Mouse (Mus musculus): ENCODE results near the gene Ubxn2a. TPM values are rescaled to one million over a fixed set of nuclear protein-coding genes. Genes with fewer than 3 reads are reported as not detected.
"Not testable (repeated sequence)": the region's sequence is repeated elsewhere in the genome, so short reads cannot be mapped to it uniquely, and the experiment has no call there.

Ubxn2a gene
- polyA plus RNA-seq, 1 experiment from 2014 or later: 24.7 TPM

GRCm38 (mm10) chr12:4886581-4886980, 20.9 kb downstream of the Ubxn2a start:
- not testable (repeated sequence) for H3K27me3 ChIP-seq (ENCODE audit: control insufficient read depth, insufficient read depth, low read depth, low read length); H3K27ac ChIP-seq (ENCODE audit: low read length); H3K9ac ChIP-seq (ENCODE audit: low read length); H3K36me3 ChIP-seq (ENCODE audit: control insufficient read depth, insufficient read depth, low read length); H3K4me3 ChIP-seq (ENCODE audit: low read length); H3K9me3 ChIP-seq (ENCODE audit: control insufficient read depth, low read length); H3K4me1 ChIP-seq (replicated peaks; ENCODE audit: control insufficient read depth, insufficient read depth, low read length); ATAC-seq (ENCODE audit: low read depth); H3K4me2 ChIP-seq (ENCODE audit: low read depth, low read length)
- WGBS: 94% methylated on average over 4 of the region's 4 CpGs

GRCm38 (mm10) chr12:4885062-4885461, 22.4 kb downstream of the Ubxn2a start:
- Histone ChIP-seq H3K4me1 (replicated peaks; ENCODE audit: control insufficient read depth, insufficient read depth, low read length) (no peaks in the 10 kb centered on the region), H3K4me3 (ENCODE audit: low read length) (no peak overlapping the region), H3K4me2 (ENCODE audit: low read depth, low read length) (no peak overlapping the region), H3K9me3 (ENCODE audit: control insufficient read depth, low read length) (no peaks in the 10 kb centered on the region), H3K27ac (ENCODE audit: low read length) (no peak overlapping the region), H3K9ac (ENCODE audit: low read length) (no peak overlapping the region), H3K27me3 (ENCODE audit: control insufficient read depth, insufficient read depth, low read depth, low read length) (no peaks in the 10 kb centered on the region), H3K36me3 (ENCODE audit: control insufficient read depth, insufficient read depth, low read length) (peaks cover 5% of the 10 kb centered on the region; the same call in 1 of the 2 replicates)
- ATAC-seq (ENCODE audit: low read depth): no peak
- WGBS: 55% methylated on average over 1 of the region's 1 CpGs

DNA sequence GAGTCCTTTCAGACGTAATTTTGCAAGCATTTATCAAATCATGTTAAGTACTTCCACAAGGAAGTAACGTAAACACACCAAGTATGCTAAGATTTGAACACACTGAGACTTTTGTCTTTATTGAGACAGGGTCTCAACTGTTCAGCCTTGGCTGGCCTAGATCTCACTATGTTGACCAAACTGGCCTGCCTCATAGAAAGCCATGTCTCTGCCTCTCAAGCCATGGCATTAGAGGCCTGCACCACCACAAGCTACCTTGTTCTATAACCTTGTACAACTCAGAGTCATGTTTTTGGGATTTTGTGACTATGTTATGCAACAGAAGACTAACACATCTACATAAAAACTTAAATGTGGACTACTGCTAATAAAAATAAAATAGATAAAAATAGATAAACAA, 25.4 kb downstream of the Ubxn2a start:
- Histone ChIP-seq H3K36me3 (ENCODE audit: control insufficient read depth, insufficient read depth, low read length) (peaks cover 13% of the 10 kb centered on the region), H3K4me1 (replicated peaks; ENCODE audit: control insufficient read depth, insufficient read depth, low read length) (no peaks in the 10 kb centered on the region), H3K27ac (ENCODE audit: low read length) (no peak overlapping the region), H3K27me3 (ENCODE audit: control insufficient read depth, insufficient read depth, low read depth, low read length) (no peaks in the 10 kb centered on the region), H3K9ac (ENCODE audit: low read length) (no peak overlapping the region), H3K4me2 (ENCODE audit: low read depth, low read length) (no peak overlapping the region), H3K9me3 (ENCODE audit: control insufficient read depth, low read length) (no peaks in the 10 kb centered on the region; the same call in 1 of the 2 replicates), H3K4me3 (ENCODE audit: low read length) (no peak overlapping the region)
- 45% methylated on average over 2 of the region's 2 CpGs for WGBS
- ATAC-seq (ENCODE audit: low read depth): no peak

DNA sequence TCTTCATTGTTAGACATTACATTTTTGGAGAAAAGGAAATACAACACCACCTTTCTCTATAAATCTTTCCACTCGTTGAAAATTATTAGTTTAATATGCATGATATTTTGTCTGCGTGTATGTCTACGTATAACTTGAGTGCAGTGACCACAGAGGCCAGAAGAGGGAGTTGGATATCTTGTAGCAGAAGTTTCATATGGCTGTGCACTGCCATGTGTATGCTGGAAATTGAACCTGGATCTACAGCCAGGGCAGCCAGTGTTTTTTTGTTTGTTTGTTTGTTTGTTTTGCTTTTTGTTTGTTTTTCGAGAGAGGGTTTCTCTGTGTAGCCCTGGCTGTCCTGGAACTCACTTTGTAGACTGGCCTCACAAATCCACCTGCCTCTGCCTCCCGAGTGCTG, 28.5 kb downstream of the Ubxn2a start:
- no peaks in the 10 kb centered on the region; the same call in 1 of the 2 replicates for H3K9me3 ChIP-seq (ENCODE audit: control insufficient read depth, low read length)
- no peak overlapping the region for H3K27ac ChIP-seq (ENCODE audit: low read length)
- H3K36me3 ChIP-seq (ENCODE audit: control insufficient read depth, insufficient read depth, low read length): peaks cover 13% of the 10 kb centered on the region
- H3K27me3 ChIP-seq (ENCODE audit: control insufficient read depth, insufficient read depth, low read depth, low read length): no peaks in the 10 kb centered on the region
- WGBS: 95% methylated on average over 5 of the region's 5 CpGs
- no peak overlapping the region for H3K9ac ChIP-seq (ENCODE audit: low read length)
- no peak overlapping the region for H3K4me2 ChIP-seq (ENCODE audit: low read depth, low read length)
- ATAC-seq (ENCODE audit: low read depth): no peak
- H3K4me1 ChIP-seq (replicated peaks; ENCODE audit: control insufficient read depth, insufficient read depth, low read length): peaks cover 7% of the 10 kb centered on the region
- H3K4me3 ChIP-seq (ENCODE audit: low read length): no peak overlapping the region

- ATAC-seq (ENCODE audit: low read depth): no peak
- H3K9ac ChIP-seq (ENCODE audit: low read length): no peak overlapping the region
- peaks cover 13% of the 10 kb centered on the region for H3K36me3 ChIP-seq (ENCODE audit: control insufficient read depth, insufficient read depth, low read length)
- H3K27me3 ChIP-seq (ENCODE audit: control insufficient read depth, insufficient read depth, low read depth, low read length): no peaks in the 10 kb centered on the region; the same call in 1 of the 2 replicates
- H3K4me1 ChIP-seq (replicated peaks; ENCODE audit: control insufficient read depth, insufficient read depth, low read length): peaks cover 14% of the 10 kb centered on the region
- no peak overlapping the region for H3K4me3 ChIP-seq (ENCODE audit: low read length)
- H3K27ac ChIP-seq (ENCODE audit: low read length): no peak overlapping the region
- H3K9me3 ChIP-seq (ENCODE audit: control insufficient read depth, low read length): no peaks in the 10 kb centered on the region; the same call in 1 of the 2 replicates
- 78% methylated on average over 9 of the region's 9 CpGs for WGBS
- H3K4me2 ChIP-seq (ENCODE audit: low read depth, low read length): no peak overlapping the region
These were observed 29.2 kb downstream of the Ubxn2a start for GRCm38 (mm10) chr12:4878296-4878783.

DNA sequence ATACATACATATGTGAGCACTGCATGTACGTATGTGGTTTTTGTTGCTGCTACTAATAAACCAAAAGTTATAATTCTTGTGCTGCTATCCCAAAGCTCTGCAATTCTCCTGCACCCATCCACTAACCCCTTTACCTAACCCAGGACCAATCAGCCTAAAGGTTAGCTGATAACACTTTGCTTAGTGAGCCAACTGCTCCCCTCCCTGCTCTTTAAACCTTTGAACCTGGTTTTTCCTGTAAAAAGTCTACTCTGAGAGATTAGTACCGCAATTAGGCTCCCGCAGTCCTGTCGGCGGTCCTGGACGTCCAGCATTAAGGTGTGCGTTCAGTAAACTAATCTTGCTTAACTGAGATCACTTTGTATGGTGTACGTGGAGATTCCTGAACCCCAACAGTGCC, 31.9 kb downstream of the Ubxn2a start:
- ATAC-seq (ENCODE audit: low read depth): no peak
- Histone ChIP-seq H3K9me3 (ENCODE audit: control insufficient read depth, low read length) (no peaks in the 10 kb centered on the region; the same call in 1 of the 2 replicates), H3K4me3 (ENCODE audit: low read length) (no peak overlapping the region), H3K36me3 (ENCODE audit: control insufficient read depth, insufficient read depth, low read length) (peaks cover 8% of the 10 kb centered on the region), H3K27ac (ENCODE audit: low read length) (no peak overlapping the region), H3K4me1 (replicated peaks; ENCODE audit: control insufficient read depth, insufficient read depth, low read length) (peaks cover 14% of the 10 kb centered on the region), H3K4me2 (ENCODE audit: low read depth, low read length) (no peak overlapping the region), H3K27me3 (ENCODE audit: control insufficient read depth, insufficient read depth, low read depth, low read length) (no peaks in the 10 kb centered on the region; the same call in 1 of the 2 replicates), H3K9ac (ENCODE audit: low read length) (no peak overlapping the region)
- WGBS: 85% methylated on average over 8 of the region's 8 CpGs

- Histone ChIP-seq H3K27ac (ENCODE audit: low read length) (peak within 1 kb of the TSS; percentile 7; the same call in 1 of the 2 replicates), H3K27me3 (ENCODE audit: control insufficient read depth, insufficient read depth, low read depth, low read length) (no peaks in the 10 kb centered on the region; the same call in 1 of the 2 replicates), H3K9ac (ENCODE audit: low read length) (peak within 1 kb of the TSS; percentile 58), H3K4me3 (ENCODE audit: low read length) (peak within 1 kb of the TSS; percentile 37), H3K36me3 (ENCODE audit: control insufficient read depth, insufficient read depth, low read length) (peaks cover 4% of the 10 kb centered on the region), H3K4me1 (replicated peaks; ENCODE audit: control insufficient read depth, insufficient read depth, low read length) (peaks cover 14% of the 10 kb centered on the region), H3K4me2 (ENCODE audit: low read depth, low read length) (peak within 1 kb of the TSS; percentile 84), H3K9me3 (ENCODE audit: control insufficient read depth, low read length) (no peaks in the 10 kb centered on the region; the same call in 1 of the 2 replicates)
- ATAC-seq (ENCODE audit: low read depth): peak; percentile 96
- 2% methylated on average over 24 of the region's 24 CpGs for WGBS
These were observed 33.2 kb downstream of the Ubxn2a start, which contains the start of gene Mfsd2b for GRCm38 (mm10) chr12:4874161-4874927. Gene Mfsd2b (minus strand): TSS chr12:4874359.

DNA sequence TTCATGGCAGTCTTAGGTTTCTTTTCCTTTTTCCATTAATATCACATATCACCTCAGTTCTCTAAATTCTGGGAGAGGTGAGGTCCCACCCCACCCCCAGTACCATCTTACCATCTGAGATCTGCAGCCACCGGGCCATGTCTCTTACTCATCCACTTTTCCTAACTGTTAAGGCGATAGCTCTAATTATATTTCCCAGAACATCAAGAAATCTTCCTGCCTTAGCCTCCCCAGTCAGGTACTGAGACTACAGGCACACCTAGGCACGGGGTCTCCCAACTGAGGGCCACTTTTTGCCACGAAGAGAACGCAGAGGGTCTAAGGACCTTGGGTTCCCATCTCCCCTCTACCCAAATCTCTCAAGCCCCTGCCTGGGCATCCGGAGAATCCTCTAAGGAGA, 34.0 kb downstream of the Ubxn2a start:
- H3K27ac ChIP-seq (ENCODE audit: low read length): no peak overlapping the region
- ATAC-seq (ENCODE audit: low read depth): no peak
- no peaks in the 10 kb centered on the region; the same call in 1 of the 2 replicates for H3K36me3 ChIP-seq (ENCODE audit: control insufficient read depth, insufficient read depth, low read length)
- peak overlapping the region; percentile 58; the same call in 1 of the 2 replicates for H3K9ac ChIP-seq (ENCODE audit: low read length)
- peaks cover 14% of the 10 kb centered on the region for H3K4me1 ChIP-seq (replicated peaks; ENCODE audit: control insufficient read depth, insufficient read depth, low read length)
- no peaks in the 10 kb centered on the region; the same call in 1 of the 2 replicates for H3K27me3 ChIP-seq (ENCODE audit: control insufficient read depth, insufficient read depth, low read depth, low read length)
- H3K9me3 ChIP-seq (ENCODE audit: control insufficient read depth, low read length): no peaks in the 10 kb centered on the region
- H3K4me3 ChIP-seq (ENCODE audit: low read length): peak overlapping the region; percentile 37; the same call in 1 of the 2 replicates
- 70% methylated on average over 6 of the region's 6 CpGs for WGBS
- peak overlapping the region; percentile 84 for H3K4me2 ChIP-seq (ENCODE audit: low read depth, low read length)

DNA sequence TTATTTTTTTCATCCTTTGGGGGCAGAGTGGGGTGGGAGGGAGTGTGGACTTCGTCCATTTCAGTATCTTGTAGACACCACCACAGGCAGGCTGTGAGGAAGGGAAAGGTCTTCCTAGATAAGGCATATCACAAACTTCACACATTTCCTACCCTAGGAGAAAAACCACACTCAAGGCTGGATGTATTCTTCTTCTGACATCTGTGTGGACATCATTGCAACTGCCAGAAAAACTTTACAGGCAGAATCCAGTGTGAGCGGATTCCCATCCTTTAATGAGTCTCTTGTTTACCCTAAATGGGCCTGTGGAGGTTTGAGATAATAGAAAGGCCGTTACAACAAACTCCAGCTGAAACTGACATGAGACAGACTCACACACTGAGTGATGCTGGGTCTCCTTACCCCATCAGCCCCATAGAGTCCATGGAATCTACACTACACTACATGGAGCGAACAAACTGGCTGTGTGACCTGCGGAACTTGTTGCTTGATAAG, 34.5 kb downstream of the Ubxn2a start:
- ATAC-seq (ENCODE audit: low read depth): no peak
- Histone ChIP-seq H3K4me1 (replicated peaks; ENCODE audit: control insufficient read depth, insufficient read depth, low read length) (peaks cover 14% of the 10 kb centered on the region), H3K9ac (ENCODE audit: low read length) (no peak overlapping the region), H3K4me2 (ENCODE audit: low read depth, low read length) (no peak overlapping the region), H3K4me3 (ENCODE audit: low read length) (no peak overlapping the region), H3K27me3 (ENCODE audit: control insufficient read depth, insufficient read depth, low read depth, low read length) (no peaks in the 10 kb centered on the region; the same call in 1 of the 2 replicates), H3K9me3 (ENCODE audit: control insufficient read depth, low read length) (no peaks in the 10 kb centered on the region), H3K36me3 (ENCODE audit: control insufficient read depth, insufficient read depth, low read length) (no peaks in the 10 kb centered on the region), H3K27ac (ENCODE audit: low read length) (no peak overlapping the region)
- WGBS: 57% methylated on average over 5 of the region's 5 CpGs

Data from lung, embryonic 16.5 days (tissue).